Mouse (Mus musculus) C2C12 (cell line): Measurements from ENCODE around the gene Agap2. TPM values are rescaled to one million over a fixed set of nuclear protein-coding genes. Genes with fewer than 3 reads are reported as not detected.
A peak's percentile ranks its signal among the peaks of the same experiment; 100 is the strongest.

Experiments used
- H3K27me3 ChIP-seq: one replicate; pipeline ENCODE4 v1.6.1; 2011; ENCODE audit not compliant: control insufficient read depth, insufficient read depth, insufficient read length
- H3K36me3 ChIP-seq: one replicate; pipeline ENCODE4 v1.6.1; 2011; ENCODE audit not compliant: control insufficient read depth, insufficient read depth
- H3K4me3 ChIP-seq: one replicate; pipeline ENCODE4 v1.5.1; 2011; ENCODE audit warnings: mild to moderate bottlenecking, control low read depth; ENCODE audit not compliant: poor library complexity, insufficient read depth, severe bottlenecking
- H3K79me2 ChIP-seq: one replicate; pipeline ENCODE4 v1.6.1; 2011; ENCODE audit not compliant: control insufficient read depth, insufficient read depth
- H3K79me3 ChIP-seq: one replicate; pipeline ENCODE4 v1.6.1; 2011; ENCODE audit warnings: low read depth, control low read depth
- H3ac ChIP-seq: one replicate; pipeline ENCODE3; 2011; ENCODE audit warnings: low read depth; ENCODE audit not compliant: control insufficient read depth, insufficient read length
- CEBPB ChIP-seq: IDR thresholded peaks from one replicate; pipeline ENCODE4 v1.6.1; 2011; ENCODE audit warnings: low read depth, mild to moderate bottlenecking, control low read depth, moderate library complexity
- CTCF ChIP-seq: IDR thresholded peaks from one replicate; pipeline ENCODE4 v1.5.1; 2011; ENCODE audit not compliant: control insufficient read depth, insufficient read depth, insufficient read length
- FOSL1 ChIP-seq: IDR thresholded peaks from one replicate; pipeline ENCODE4 v1.8.0; 2011; ENCODE audit warnings: mild to moderate bottlenecking, low read length; ENCODE audit not compliant: poor library complexity, insufficient read depth, severe bottlenecking
- MAX ChIP-seq: IDR thresholded peaks from one replicate; pipeline ENCODE4 v1.6.1; 2011; ENCODE audit warnings: mild to moderate bottlenecking, control low read depth
- MYOD1 ChIP-seq: IDR thresholded peaks from one replicate; pipeline ENCODE4 v1.6.1; 2011; ENCODE audit warnings: low read depth; ENCODE audit not compliant: control insufficient read depth, insufficient read length
- MYOG ChIP-seq: IDR thresholded peaks from one replicate; pipeline ENCODE4 v1.6.1; 2011; ENCODE audit not compliant: control insufficient read depth, insufficient read length; ENCODE audit errors: extremely low read depth
- USF1 ChIP-seq: IDR thresholded peaks from one replicate; pipeline ENCODE4 v1.6.1; 2011; ENCODE audit warnings: low read depth, mild to moderate bottlenecking, control low read depth, moderate library complexity
- polyA plus RNA-seq: library from polyadenylated mRNA; unstranded; fragments of >200 nt; fragmentation: generic; extraction: Trizol; gene quantifications from one replicate; pipeline ENCODE4 v1.2.1, GENCODE M21; 2012; ENCODE audit warnings: missing spikeins

Agap2 gene
- polyA plus RNA-seq, 1 experiment, result 3.2 TPM

GRCm38 (mm10) chr10:127073981-127074380, 1.1 kb upstream of the Agap2 start:
- Histone ChIP-seq H3K79me2 (peaks cover 10% of the 10 kb centered on the region), H3K79me3 (peaks cover 8% of the 10 kb centered on the region), H3K36me3 (no peaks in the 10 kb centered on the region), H3K4me3 (no peak overlapping the region), H3ac (no peak overlapping the region), H3K27me3 (no peaks in the 10 kb centered on the region)
- TF ChIP-seq CTCF, result no peak
- TF ChIP-seq FOSL1, result no peak
- TF ChIP-seq MAX, result no peak
- TF ChIP-seq CEBPB, result no peak
- no peak for TF ChIP-seq MYOG
- TF ChIP-seq USF1, result no peak
- TF ChIP-seq MYOD1, result no peak

- H3K27me3 ChIP-seq, result peaks cover 4% of the 10 kb centered on the region
- no peak overlapping the region for H3ac ChIP-seq
- no peak for TF ChIP-seq CTCF
- no peak for TF ChIP-seq MAX
- no peak for TF ChIP-seq USF1
- TF ChIP-seq MYOG, result no peak
- no peak for TF ChIP-seq FOSL1
- TF ChIP-seq MYOD1, result no peak
- no peak for TF ChIP-seq CEBPB
- no peaks in the 10 kb centered on the region for H3K79me3 ChIP-seq
- no peaks in the 10 kb centered on the region for H3K79me2 ChIP-seq
- H3K4me3 ChIP-seq, result no peak overlapping the region
- H3K36me3 ChIP-seq, result no peaks in the 10 kb centered on the region
Measured at GRCm38 (mm10) chr10:127075651-127076050, 567 bp downstream of the Agap2 start.

- Histone ChIP-seq H3ac (no peak overlapping the region), H3K79me2 (no peaks in the 10 kb centered on the region), H3K36me3 (no peaks in the 10 kb centered on the region), H3K27me3 (peaks cover 4% of the 10 kb centered on the region), H3K79me3 (no peaks in the 10 kb centered on the region), H3K4me3 (no peak overlapping the region)
- TF ChIP-seq FOSL1, result no peak
Measured at GRCm38 (mm10) chr10:127076082-127076481, 998 bp downstream of the Agap2 start.

- Histone ChIP-seq H3K27me3 (peaks cover 4% of the 10 kb centered on the region), H3ac (no peak overlapping the region), H3K79me2 (no peaks in the 10 kb centered on the region), H3K4me3 (no peak overlapping the region), H3K79me3 (no peaks in the 10 kb centered on the region), H3K36me3 (no peaks in the 10 kb centered on the region)
- TF ChIP-seq MYOG (no peak), MYOD1 (no peak), CEBPB (no peak), MAX (no peak), USF1 (no peak)
Measured at GRCm38 (mm10) chr10:127077515-127077914, 2.4 kb downstream of the Agap2 start.

- Histone ChIP-seq H3K4me3 (peak overlapping the region; percentile 14), H3K79me2 (no peaks in the 10 kb centered on the region), H3K27me3 (peaks cover 4% of the 10 kb centered on the region), H3K79me3 (no peaks in the 10 kb centered on the region), H3K36me3 (no peaks in the 10 kb centered on the region), H3ac (no peak overlapping the region)
- TF ChIP-seq FOSL1 (no peak), MAX (no peak)
Measured at GRCm38 (mm10) chr10:127078001-127078676, 3.1 kb downstream of the Agap2 start.

GRCm38 (mm10) chr10:127078677-127079575, 3.8 kb downstream of the Agap2 start:
- peak overlapping the region; percentile 14 for H3K4me3 ChIP-seq
- H3K79me3 ChIP-seq, result no peaks in the 10 kb centered on the region
- H3K27me3 ChIP-seq, result peaks cover 4% of the 10 kb centered on the region

More at GRCm38 (mm10) chr10:127078677-127079575, 3.8 kb downstream of the Agap2 start:
- TF ChIP-seq USF1 (no peak), FOSL1 (no peak), MYOD1 (no peak), CTCF (no peak)
- Histone ChIP-seq H3K36me3 (no peaks in the 10 kb centered on the region), H3ac (no peak overlapping the region), H3K79me2 (no peaks in the 10 kb centered on the region)
